Mouse (Mus musculus): ENCODE measurements around the gene Gm4450. TPM values are rescaled to one million over a fixed set of nuclear protein-coding genes. Genes with fewer than 3 reads are reported as not detected.
"Not testable (repeated sequence)": the region's sequence is repeated elsewhere in the genome, so short reads cannot be mapped to it uniquely, and the experiment has no call there.

Gene Gm4450
- polyA plus RNA-seq, 1 experiment from 2014 or later = not detected

DNA sequence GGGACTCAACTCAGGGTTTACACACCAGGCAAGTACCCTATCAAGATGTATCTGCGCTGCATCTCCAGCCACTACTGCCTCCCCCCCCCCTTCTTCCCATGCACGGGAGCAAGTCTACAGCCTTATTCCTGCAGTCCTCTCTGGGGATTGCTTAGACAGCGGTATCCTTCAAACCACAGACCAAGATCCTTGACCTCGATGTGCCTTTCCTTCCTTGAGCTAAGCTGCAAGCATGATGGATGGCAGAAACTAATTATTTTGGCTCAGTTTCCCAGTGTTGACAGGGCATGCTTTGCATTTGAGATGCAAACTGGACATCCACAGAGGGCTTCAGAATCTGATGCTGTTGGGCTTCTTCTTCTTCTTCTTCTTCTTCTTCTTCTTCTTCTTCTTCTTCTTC lies 34.0 kb downstream of the Gm4450 start:
- no peaks in the 10 kb centered on the region for H3K36me3 ChIP-seq (ENCODE audit: control insufficient read depth, insufficient read depth)
- ATAC-seq = no peak
- H3K9ac ChIP-seq (replicated peaks; ENCODE audit: low read depth, low read length) = no peak overlapping the region
- no peak overlapping the region for H3K4me2 ChIP-seq (ENCODE audit: low read length)
- H3K9me3 ChIP-seq (ENCODE audit: control insufficient read depth, low read length) = no peaks in the 10 kb centered on the region
- H3K4me3 ChIP-seq (replicated peaks; ENCODE audit: low read length) = no peak overlapping the region
- 0 out of 2 replicates have a peak, but pooled peaks cover 3% of the 10 kb centered on the region for H3K27me3 ChIP-seq (replicated peaks; ENCODE audit: control insufficient read depth, insufficient read depth, low read length)
- H3K27ac ChIP-seq (ENCODE audit: low read length) = no peak overlapping the region
- peaks cover 10% of the 10 kb centered on the region for H3K4me1 ChIP-seq (replicated peaks; ENCODE audit: control insufficient read depth, insufficient read depth, low read length)
- whole genome bisulfite sequencing = 89% methylated on average over 4 of the region's 4 CpGs

DNA sequence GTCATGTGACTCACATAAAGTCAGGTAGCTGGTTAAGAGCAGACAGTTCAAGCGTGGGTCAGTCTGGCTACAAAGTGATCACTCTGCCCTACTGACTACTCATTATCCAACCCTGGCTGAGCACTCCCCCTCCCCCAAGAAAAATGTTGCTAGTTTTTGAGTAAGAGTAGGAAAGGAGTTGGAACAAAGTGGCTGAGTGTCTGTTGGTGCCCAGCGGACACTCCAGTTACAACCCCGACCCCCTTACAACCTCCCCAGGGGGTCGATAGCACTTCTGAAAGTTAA lies 37.2 kb downstream of the Gm4450 start:
- WGBS = 54% methylated on average over 4 of the region's 4 CpGs
- H3K4me2 ChIP-seq (ENCODE audit: low read length) = no peak overlapping the region
- H3K27me3 ChIP-seq (replicated peaks; ENCODE audit: control insufficient read depth, insufficient read depth, low read length) = no peaks in the 10 kb centered on the region
- no peak for ATAC-seq
- H3K9ac ChIP-seq (replicated peaks; ENCODE audit: low read depth, low read length) = no peak overlapping the region
- no peak overlapping the region for H3K27ac ChIP-seq (ENCODE audit: low read length)
- peaks cover 7% of the 10 kb centered on the region for H3K4me1 ChIP-seq (replicated peaks; ENCODE audit: control insufficient read depth, insufficient read depth, low read length)
- H3K9me3 ChIP-seq (ENCODE audit: control insufficient read depth, low read length) = no peaks in the 10 kb centered on the region
- no peak overlapping the region for H3K4me3 ChIP-seq (replicated peaks; ENCODE audit: low read length)
- H3K36me3 ChIP-seq (ENCODE audit: control insufficient read depth, insufficient read depth) = no peaks in the 10 kb centered on the region

DNA sequence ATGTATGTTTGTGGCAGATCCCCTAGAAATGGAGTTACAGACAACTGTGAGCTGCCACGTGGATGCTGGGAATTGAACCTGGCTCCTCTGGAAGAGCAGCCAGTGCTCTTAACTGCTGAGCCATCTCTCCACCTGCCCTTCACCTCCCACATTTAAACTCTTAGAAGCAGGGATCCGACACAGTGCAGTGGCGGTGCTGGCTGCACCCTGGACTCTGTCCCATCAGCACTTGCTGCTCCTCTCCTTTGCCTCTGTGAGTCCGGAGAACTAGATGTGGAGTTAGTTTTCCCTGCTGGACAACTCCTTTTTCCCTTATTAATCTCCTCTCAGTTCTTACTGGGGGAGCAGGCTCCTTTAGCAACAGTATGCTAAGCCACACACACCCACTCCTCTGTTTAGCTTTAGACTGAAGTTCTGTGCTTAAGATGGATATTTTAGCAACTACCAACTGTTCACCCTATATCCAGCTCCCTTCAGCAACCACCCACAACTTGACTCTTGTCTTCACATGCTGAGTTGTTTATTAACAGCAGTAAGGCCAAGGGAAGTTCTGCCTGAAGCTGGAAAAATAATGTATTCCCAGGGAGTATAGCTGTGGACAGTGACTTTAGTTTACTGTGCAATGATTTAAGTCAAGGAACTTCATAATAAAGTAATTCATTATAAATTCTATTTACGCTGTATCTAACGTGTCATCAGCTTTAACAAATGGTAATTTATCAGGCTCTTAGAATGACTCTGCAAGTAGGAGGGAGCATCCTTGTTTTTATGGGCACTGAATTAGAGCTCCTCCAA lies 37.7 kb downstream of the Gm4450 start:
- H3K9me3 ChIP-seq (ENCODE audit: control insufficient read depth, low read length) = no peaks in the 10 kb centered on the region
- no peaks in the 10 kb centered on the region for H3K36me3 ChIP-seq (ENCODE audit: control insufficient read depth, insufficient read depth)
- 75% methylated on average over 6 of the region's 6 CpGs for WGBS
- no peak overlapping the region for H3K4me3 ChIP-seq (replicated peaks; ENCODE audit: low read length)
- no peak overlapping the region for H3K4me2 ChIP-seq (ENCODE audit: low read length)
- H3K9ac ChIP-seq (replicated peaks; ENCODE audit: low read depth, low read length) = no peak overlapping the region
- H3K27ac ChIP-seq (ENCODE audit: low read length) = no peak overlapping the region
- peaks cover 7% of the 10 kb centered on the region for H3K4me1 ChIP-seq (replicated peaks; ENCODE audit: control insufficient read depth, insufficient read depth, low read length)
- ATAC-seq = no peak
- H3K27me3 ChIP-seq (replicated peaks; ENCODE audit: control insufficient read depth, insufficient read depth, low read length) = no peaks in the 10 kb centered on the region

DNA sequence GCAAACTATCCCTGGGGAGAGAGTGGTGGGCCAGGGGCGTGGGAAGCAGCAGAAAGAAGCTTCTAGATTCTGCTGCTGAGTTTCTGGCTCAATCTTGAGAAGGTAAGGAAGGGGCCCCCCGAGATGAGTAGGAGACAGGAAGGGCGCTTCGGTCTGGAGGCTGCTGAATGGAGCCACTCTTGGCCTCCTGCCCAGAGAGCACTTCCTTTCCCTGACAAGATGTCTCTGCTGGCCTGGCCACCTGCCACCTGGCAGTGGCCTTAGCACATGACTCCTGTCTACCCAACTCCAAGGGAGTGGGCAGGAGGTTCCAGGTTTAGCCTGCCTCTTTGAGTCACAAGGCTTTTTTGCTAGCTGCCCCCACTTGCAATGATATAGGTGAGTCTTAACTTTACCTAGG lies 39.6 kb downstream of the Gm4450 start:
- no peak overlapping the region for H3K9ac ChIP-seq (replicated peaks; ENCODE audit: low read depth, low read length)
- H3K4me2 ChIP-seq (ENCODE audit: low read length) = no peak overlapping the region
- no peaks in the 10 kb centered on the region; the same call in 1 of the 2 replicates for H3K36me3 ChIP-seq (ENCODE audit: control insufficient read depth, insufficient read depth)
- no peaks in the 10 kb centered on the region for H3K27me3 ChIP-seq (replicated peaks; ENCODE audit: control insufficient read depth, insufficient read depth, low read length)
- 43% methylated on average over 4 of the region's 4 CpGs for WGBS
- H3K9me3 ChIP-seq (ENCODE audit: control insufficient read depth, low read length) = no peaks in the 10 kb centered on the region
- H3K27ac ChIP-seq (ENCODE audit: low read length) = no peak overlapping the region
- peak; percentile 61 for ATAC-seq
- no peak overlapping the region for H3K4me3 ChIP-seq (replicated peaks; ENCODE audit: low read length)
- H3K4me1 ChIP-seq (replicated peaks; ENCODE audit: control insufficient read depth, insufficient read depth, low read length) = peaks cover 7% of the 10 kb centered on the region

DNA sequence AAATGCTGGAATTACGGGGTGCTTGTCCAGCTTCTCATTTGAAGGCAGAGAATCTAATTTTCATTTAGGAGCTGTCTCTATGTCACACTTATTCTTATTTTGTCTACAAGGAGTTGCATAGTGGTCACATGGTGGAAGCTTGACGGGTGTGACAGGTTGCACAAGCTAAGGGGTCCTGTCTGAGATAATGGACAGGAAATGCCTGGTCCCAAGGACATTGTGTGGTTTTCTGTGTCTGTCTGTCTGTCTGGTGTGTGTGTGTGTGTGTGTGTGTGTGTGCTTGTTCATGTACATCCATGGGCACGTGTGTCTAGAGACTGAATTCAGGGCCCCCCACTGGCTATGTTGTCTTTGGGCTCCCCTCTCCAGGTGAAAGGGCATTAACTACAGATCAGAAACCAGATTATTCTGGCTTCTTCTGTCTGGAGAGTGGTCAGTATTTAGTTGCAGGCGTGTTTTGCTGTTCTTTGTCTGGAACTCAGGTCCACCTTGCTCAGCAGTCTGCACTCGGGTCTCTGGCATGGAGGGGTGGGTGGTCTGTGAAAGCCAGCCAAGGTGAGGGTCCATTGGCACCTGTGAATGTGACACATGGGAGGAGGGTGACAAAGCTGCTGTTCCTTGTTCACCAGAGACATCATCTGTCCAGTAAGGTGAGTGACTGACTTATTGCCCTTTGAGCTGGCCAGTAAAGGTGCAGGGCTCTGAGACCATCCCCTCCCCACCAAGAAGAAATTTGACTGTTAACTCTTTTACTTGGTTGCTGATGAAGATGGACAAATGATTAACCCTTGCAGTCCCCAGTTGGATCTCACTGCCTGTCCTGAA lies 40.3 kb downstream of the Gm4450 start:
- WGBS = 73% methylated on average over 5 of the region's 5 CpGs
- Histone ChIP-seq H3K4me3 (replicated peaks; ENCODE audit: low read length) (no peak overlapping the region), H3K27me3 (replicated peaks; ENCODE audit: control insufficient read depth, insufficient read depth, low read length) (no peaks in the 10 kb centered on the region), H3K36me3 (ENCODE audit: control insufficient read depth, insufficient read depth) (no peaks in the 10 kb centered on the region; the same call in 1 of the 2 replicates), H3K9ac (replicated peaks; ENCODE audit: low read depth, low read length) (no peak overlapping the region), H3K9me3 (ENCODE audit: control insufficient read depth, low read length) (no peaks in the 10 kb centered on the region), H3K4me1 (replicated peaks; ENCODE audit: control insufficient read depth, insufficient read depth, low read length) (peaks cover 7% of the 10 kb centered on the region), H3K4me2 (ENCODE audit: low read length) (no peak overlapping the region), H3K27ac (ENCODE audit: low read length) (no peak overlapping the region)
- no peak for ATAC-seq

DNA sequence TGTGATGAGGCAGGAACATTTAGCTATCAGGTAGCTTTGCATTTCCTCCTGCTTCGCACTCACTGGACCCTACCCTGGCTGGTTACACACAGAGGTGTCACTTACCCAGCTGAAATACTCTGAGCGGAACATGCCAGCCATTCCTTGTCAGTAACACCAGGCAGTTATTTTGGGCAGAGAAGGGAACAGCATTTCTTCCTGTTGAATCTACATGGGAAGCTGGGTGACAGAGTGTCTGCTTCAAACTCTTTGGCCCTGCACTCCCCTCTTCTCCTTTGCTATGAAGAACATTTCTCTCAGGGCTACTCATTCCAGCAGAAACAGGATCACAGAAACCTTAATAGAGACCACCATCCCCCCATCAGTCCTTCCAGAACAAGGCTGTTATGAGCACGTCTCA lies 42.6 kb downstream of the Gm4450 start:
- no peak overlapping the region for H3K9ac ChIP-seq (replicated peaks; ENCODE audit: low read depth, low read length)
- no peak overlapping the region for H3K27ac ChIP-seq (ENCODE audit: low read length)
- no peaks in the 10 kb centered on the region for H3K27me3 ChIP-seq (replicated peaks; ENCODE audit: control insufficient read depth, insufficient read depth, low read length)
- no peak for ATAC-seq
- H3K4me3 ChIP-seq (replicated peaks; ENCODE audit: low read length) = no peak overlapping the region
- no peak overlapping the region for H3K4me2 ChIP-seq (ENCODE audit: low read length)
- peaks cover 7% of the 10 kb centered on the region for H3K4me1 ChIP-seq (replicated peaks; ENCODE audit: control insufficient read depth, insufficient read depth, low read length)
- H3K9me3 ChIP-seq (ENCODE audit: control insufficient read depth, low read length) = no peaks in the 10 kb centered on the region
- H3K36me3 ChIP-seq (ENCODE audit: control insufficient read depth, insufficient read depth) = no peaks in the 10 kb centered on the region; the same call in 1 of the 2 replicates
- 87% methylated on average over 3 of the region's 3 CpGs for WGBS

DNA sequence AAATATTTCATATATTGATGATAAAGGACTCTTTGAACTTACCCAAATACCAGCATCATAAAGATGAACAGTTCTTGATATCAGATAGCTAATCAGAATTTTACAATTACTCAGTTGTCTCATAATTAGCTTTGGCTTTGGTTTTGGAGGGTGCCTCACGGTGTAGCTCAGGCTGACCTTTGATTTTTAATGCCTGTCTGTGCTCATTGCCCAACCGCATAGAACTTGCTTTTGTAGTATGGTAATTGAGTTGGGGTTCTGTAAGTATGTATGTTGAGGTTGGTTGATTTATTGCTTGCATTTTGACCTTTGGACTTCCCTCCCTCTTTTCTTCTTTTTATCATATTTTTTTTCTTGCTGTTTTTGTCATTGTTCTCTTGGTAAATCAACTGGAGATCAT lies 43.2 kb downstream of the Gm4450 start:
- Histone ChIP-seq H3K4me1 (replicated peaks; ENCODE audit: control insufficient read depth, insufficient read depth, low read length) (peaks cover 7% of the 10 kb centered on the region), H3K4me3 (replicated peaks; ENCODE audit: low read length) (no peak overlapping the region), H3K9ac (replicated peaks; ENCODE audit: low read depth, low read length) (no peak overlapping the region), H3K27ac (ENCODE audit: low read length) (no peak overlapping the region), H3K27me3 (replicated peaks; ENCODE audit: control insufficient read depth, insufficient read depth, low read length) (no peaks in the 10 kb centered on the region), H3K36me3 (ENCODE audit: control insufficient read depth, insufficient read depth) (no peaks in the 10 kb centered on the region; the same call in 1 of the 2 replicates), H3K9me3 (ENCODE audit: control insufficient read depth, low read length) (no peaks in the 10 kb centered on the region), H3K4me2 (ENCODE audit: low read length) (no peak overlapping the region)
- 78% methylated on average over 2 of the region's 2 CpGs for WGBS
- no peak for ATAC-seq

DNA sequence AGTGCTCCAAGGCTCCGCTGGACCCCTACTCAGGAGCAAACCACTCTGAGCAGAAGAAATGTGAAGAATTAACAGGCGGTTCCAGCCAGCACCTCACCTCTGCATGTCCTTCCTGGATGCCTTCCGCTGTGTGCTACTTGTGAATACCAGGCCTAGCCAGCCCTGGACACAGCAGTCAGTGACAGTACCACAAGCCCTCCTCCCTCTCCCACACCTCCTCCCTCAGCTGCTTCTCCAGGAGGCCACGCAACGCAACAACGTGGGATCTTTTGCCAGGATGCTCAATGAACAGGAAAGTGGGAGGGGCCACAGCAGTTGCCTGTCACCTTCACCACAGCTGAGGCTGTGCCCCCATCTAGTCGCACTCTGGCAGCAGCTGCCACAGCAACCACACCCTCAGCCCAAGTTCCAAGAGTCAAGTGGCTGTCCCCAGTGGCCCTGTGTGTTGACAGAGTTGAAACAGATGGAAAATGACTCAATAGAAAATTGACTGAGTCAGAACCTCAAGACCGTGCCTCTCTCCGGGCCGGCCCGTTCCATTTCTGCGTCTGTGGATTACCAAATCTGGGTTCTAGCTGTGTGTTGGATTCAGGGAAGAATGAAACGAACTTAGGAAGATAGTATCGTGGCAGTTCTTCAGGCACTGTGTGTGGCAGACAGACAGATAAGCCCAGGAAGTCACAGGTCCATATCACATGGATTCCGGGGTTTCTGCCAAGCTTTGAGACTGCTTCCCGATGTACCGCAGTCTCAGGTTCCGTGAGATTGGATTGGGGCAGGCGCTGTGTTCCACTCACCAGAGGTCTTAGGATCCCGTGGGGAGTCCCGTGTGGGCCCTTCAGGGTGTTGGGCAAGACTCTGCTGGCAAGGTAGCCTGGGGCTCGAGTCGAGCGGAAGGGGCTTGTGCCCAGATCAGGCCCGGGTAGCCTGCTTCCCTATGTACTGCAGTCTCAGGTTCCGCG lies 46.0 kb downstream of the Gm4450 start:
- not testable (repeated sequence) for H3K27me3 ChIP-seq (replicated peaks; ENCODE audit: control insufficient read depth, insufficient read depth, low read length); H3K4me2 ChIP-seq (ENCODE audit: low read length); ATAC-seq; H3K36me3 ChIP-seq (ENCODE audit: control insufficient read depth, insufficient read depth); H3K9me3 ChIP-seq (ENCODE audit: control insufficient read depth, low read length); H3K9ac ChIP-seq (replicated peaks; ENCODE audit: low read depth, low read length); H3K4me3 ChIP-seq (replicated peaks; ENCODE audit: low read length); H3K27ac ChIP-seq (ENCODE audit: low read length); H3K4me1 ChIP-seq (replicated peaks; ENCODE audit: control insufficient read depth, insufficient read depth, low read length)
- 88% methylated on average over 16 of the region's 27 CpGs for WGBS

DNA sequence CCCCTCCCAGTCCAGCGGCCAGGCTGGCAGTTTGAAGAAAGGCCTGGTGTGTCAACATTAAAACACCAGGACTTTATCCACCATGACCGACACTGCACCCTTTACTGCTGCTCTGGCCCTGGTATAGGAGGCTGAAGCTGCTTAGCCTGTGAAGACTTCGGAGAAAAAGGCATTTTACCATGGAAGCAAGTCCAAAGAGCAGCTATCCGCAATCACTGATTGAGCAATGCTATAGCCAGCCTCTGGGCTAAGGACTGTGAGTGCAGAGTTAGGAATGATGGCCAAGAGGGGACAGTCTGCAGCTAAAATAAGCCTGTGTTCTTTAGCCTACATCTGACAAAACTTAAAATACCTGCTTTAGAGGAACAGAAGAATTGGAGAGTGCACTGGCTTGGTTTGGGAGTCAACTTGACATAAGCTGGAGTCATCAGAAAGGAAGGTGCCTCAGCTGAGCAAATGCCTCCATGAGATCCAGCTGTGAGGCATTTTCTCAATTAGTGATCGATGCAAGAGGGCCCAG lies 49.6 kb downstream of the Gm4450 start:
- H3K9me3 ChIP-seq (ENCODE audit: control insufficient read depth, low read length); H3K4me1 ChIP-seq (replicated peaks; ENCODE audit: control insufficient read depth, insufficient read depth, low read length); H3K4me3 ChIP-seq (replicated peaks; ENCODE audit: low read length); H3K27ac ChIP-seq (ENCODE audit: low read length); H3K36me3 ChIP-seq (ENCODE audit: control insufficient read depth, insufficient read depth); H3K9ac ChIP-seq (replicated peaks; ENCODE audit: low read depth, low read length); H3K4me2 ChIP-seq (ENCODE audit: low read length); H3K27me3 ChIP-seq (replicated peaks; ENCODE audit: control insufficient read depth, insufficient read depth, low read length); ATAC-seq: not testable (repeated sequence)
- 72% methylated on average over 5 of the region's 5 CpGs for WGBS

Measured in forebrain, embryonic 16.5 days (tissue).